9 mouse cellular contexts compared by ENCODE assay signal in the genomic region with DNA sequence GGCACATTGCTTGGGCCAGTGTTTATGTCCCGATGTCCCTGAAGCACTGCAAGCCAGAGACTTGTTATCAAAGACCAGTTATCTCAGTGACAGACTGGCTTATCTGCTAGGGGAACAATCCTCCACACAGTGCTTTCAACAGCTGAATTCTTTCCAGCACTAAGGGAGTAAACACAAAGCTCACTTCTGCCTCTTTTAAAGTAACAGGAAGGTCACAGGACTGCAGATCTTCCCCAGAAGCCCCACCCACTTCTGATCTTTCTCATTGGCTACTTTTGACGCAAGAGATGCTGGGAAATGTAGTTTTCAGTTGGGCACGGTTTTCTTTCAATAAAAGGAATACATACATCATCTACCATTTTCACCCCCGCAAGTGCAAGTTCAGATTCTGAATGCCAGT.
A peak's percentile ranks its signal among the peaks of the same experiment; 100 is the strongest.
DNase-seq lines count a peak whose midpoint lies in the region; ATAC-seq and TF ChIP-seq lines count a peak whose summit lies in the region.
"Had no signal": no experiment of that assay in that cellular context is flagged by ENCODE, and none has a peak within 500 bp of the region (broad histone marks: within the 10 kb centered on the region; RNA-seq: fewer than 3 reads in every experiment).

No protein-coding gene starts in this region.

- no peak for TF ChIP-seq POLR2A in olfactory bulb, adult 2 months (IDR thresholded peaks at IDR 0.05; ENCODE audit: insufficient read depth, low read depth, low read length)

- DNase-seq in ovary, adult 18-20 months (ENCODE audit: low spot score) = peak; percentile 63
- no peak for DNase-seq in ovary, postnatal 10 days (ENCODE audit: low spot score)
- DNase-seq in adrenal gland, adult 8-10 months = peak; percentile 55
- peak; percentile 64 for DNase-seq in hindbrain, postnatal 0 days (ENCODE audit: low spot score)
- DNase-seq in liver, embryonic 13.5 days = peak; percentile 69
- no peak for DNase-seq in right cerebral cortex, postnatal 36 days (ENCODE audit: low spot score in 2 of 2)

- H3K9me3 ChIP-seq in forebrain, embryonic 15.5 days = no peaks in the 10 kb centered on the region
- no peaks in the 10 kb centered on the region for H3K9me3 ChIP-seq in hindbrain, postnatal 0 days (ENCODE audit: low read length)
- H3K9me3 ChIP-seq in liver, embryonic 13.5 days (replicated peaks) = no peaks in the 10 kb centered on the region
- H3K9me3 ChIP-seq: embryonic facial prominence, embryonic 15.5 days had no signal

- no peaks in the 10 kb centered on the region for H3K27me3 ChIP-seq in forebrain, embryonic 15.5 days
- no peaks in the 10 kb centered on the region for H3K27me3 ChIP-seq in hindbrain, postnatal 0 days (ENCODE audit: insufficient read depth, low read length)
- H3K27me3 ChIP-seq in liver, embryonic 13.5 days = no peaks in the 10 kb centered on the region
- H3K27me3 ChIP-seq: embryonic facial prominence, embryonic 15.5 days had no signal

- no peak overlapping the region for H3K9ac ChIP-seq in forebrain, embryonic 15.5 days (replicated peaks)
- H3K9ac ChIP-seq in hindbrain, postnatal 0 days (replicated peaks; ENCODE audit: low read length) = no peak overlapping the region
- H3K9ac ChIP-seq in liver, embryonic 13.5 days = peak overlapping the region; percentile 54
- H3K9ac ChIP-seq: embryonic facial prominence, embryonic 15.5 days had no signal

- no peak for TF ChIP-seq CTCF in hindbrain, postnatal 0 days (IDR thresholded peaks at IDR 0.05; ENCODE audit: low read depth)
- no peak for TF ChIP-seq CTCF in olfactory bulb, adult 2 months (IDR thresholded peaks at IDR 0.05; ENCODE audit: insufficient read depth, low read depth, low read length)

- no peak overlapping the region for H3K4me3 ChIP-seq in forebrain, embryonic 15.5 days
- no peak overlapping the region for H3K4me3 ChIP-seq in hindbrain, postnatal 0 days (ENCODE audit: low read length)
- peak overlapping the region; percentile 36 for H3K4me3 ChIP-seq in liver, embryonic 13.5 days (replicated peaks)
- no peak overlapping the region for H3K4me3 ChIP-seq in olfactory bulb, adult 2 months (ENCODE audit: insufficient read depth, low read depth, low read length)
- H3K4me3 ChIP-seq: embryonic facial prominence, embryonic 15.5 days had no signal

- H3K4me1 ChIP-seq in forebrain, embryonic 15.5 days = no peaks in the 10 kb centered on the region
- no peaks in the 10 kb centered on the region for H3K4me1 ChIP-seq in hindbrain, postnatal 0 days (ENCODE audit: insufficient read depth, low read length)
- peaks cover 11% of the 10 kb centered on the region for H3K4me1 ChIP-seq in liver, embryonic 13.5 days (replicated peaks)
- H3K4me1 ChIP-seq in olfactory bulb, adult 2 months (ENCODE audit: control insufficient read depth, insufficient read depth, low read length) = no peaks in the 10 kb centered on the region
- H3K4me1 ChIP-seq: embryonic facial prominence, embryonic 15.5 days had no signal

- WGBS in forebrain, embryonic 15.5 days = 35% methylated on average over 4 of the region's 4 CpGs
- WGBS in hindbrain, postnatal 0 days = 40% methylated on average over 4 of the region's 4 CpGs
- 10% methylated on average over 4 of the region's 4 CpGs for WGBS in liver, embryonic 13.5 days (ENCODE audit: insufficient replicate concordance)
- WGBS in olfactory bulb, adult 2 months = 32% methylated on average over 4 of the region's 4 CpGs

- H3K27ac ChIP-seq in forebrain, embryonic 15.5 days (replicated peaks) = no peak overlapping the region
- no peak overlapping the region for H3K27ac ChIP-seq in hindbrain, postnatal 0 days
- peak overlapping the region; percentile 63 for H3K27ac ChIP-seq in liver, embryonic 13.5 days
- H3K27ac ChIP-seq in olfactory bulb, adult 2 months (ENCODE audit: insufficient read depth, low read depth, low read length) = peak overlapping the region; percentile 1; the same call in 1 of the 2 replicates
- H3K27ac ChIP-seq: embryonic facial prominence, embryonic 15.5 days had no signal

- H3K36me3 ChIP-seq in forebrain, embryonic 15.5 days = peaks cover 40% of the 10 kb centered on the region
- H3K36me3 ChIP-seq in hindbrain, postnatal 0 days (ENCODE audit: insufficient read depth, low read length) = peaks cover 17% of the 10 kb centered on the region; the same call in 1 of the 2 replicates
- H3K36me3 ChIP-seq in liver, embryonic 13.5 days = no peaks in the 10 kb centered on the region

- ATAC-seq in forebrain, embryonic 15.5 days (replicated peaks) = 0 out of 2 replicates have a peak, but pooled peaks have one; percentile 45
- peak; percentile 48; the same call in 1 of the 2 replicates for ATAC-seq in hindbrain, postnatal 0 days
- ATAC-seq in liver, embryonic 13.5 days (ENCODE audit: low read depth) = peak; percentile 78

- H3K4me2 ChIP-seq in forebrain, embryonic 15.5 days (replicated peaks) = no peak overlapping the region
- no peak overlapping the region for H3K4me2 ChIP-seq in hindbrain, postnatal 0 days (ENCODE audit: low read depth, low read length)
- peak overlapping the region; percentile 54 for H3K4me2 ChIP-seq in liver, embryonic 13.5 days
- H3K4me2 ChIP-seq: embryonic facial prominence, embryonic 15.5 days had no signal

Comparison
In these comparisons a context has a peak if more than half of its experiments do, and no peak if none do; other contexts are left out.
1. DNase-seq: peak in ovary, adult 18-20 months (single experiment), adrenal gland, adult 8-10 months (single experiment), hindbrain, postnatal 0 days (single experiment) and liver, embryonic 13.5 days (single experiment); none in ovary, postnatal 10 days (single experiment) and right cerebral cortex, postnatal 36 days (0 of 2).
2. H3K27ac ChIP-seq: peak in liver, embryonic 13.5 days (single experiment) and olfactory bulb, adult 2 months (single experiment); none in forebrain, embryonic 15.5 days (single experiment) and hindbrain, postnatal 0 days (single experiment).
3. Peak in every context shown above with its lines, with median percentiles within 50 percentile points of each other: ATAC-seq.